Mouse (Mus musculus): ENCODE data around the gene Aldh18a1.

The Aldh18a1 gene

GRCm38 (mm10) chr19:40526367-40527014, 61.8 kb downstream of the Aldh18a1 start:
- no peak for DNase-seq (ENCODE audit: low spot score)

- no peak for DNase-seq (ENCODE audit: low spot score)
These were observed 64.7 kb downstream of the Aldh18a1 start for GRCm38 (mm10) chr19:40523431-40524005.

DNA sequence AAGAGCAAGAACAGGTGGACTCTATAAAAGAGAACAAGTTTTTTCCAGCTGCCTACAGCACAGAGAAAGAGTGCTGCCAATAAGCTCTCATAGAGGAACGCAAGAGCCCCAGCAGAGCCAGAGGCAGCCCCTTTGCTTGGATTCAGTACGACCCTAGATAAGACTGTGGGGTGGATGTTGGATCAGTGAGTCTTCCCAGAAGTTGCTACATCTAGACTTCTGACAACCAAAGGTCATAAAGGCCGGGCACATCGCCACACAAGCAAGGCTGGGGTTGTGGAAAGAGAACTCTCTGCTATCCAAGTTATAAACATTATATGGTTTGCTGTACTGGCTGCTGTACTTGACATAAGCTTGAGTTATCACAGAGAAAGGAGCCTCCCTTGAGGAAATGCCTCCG, 67.9 kb downstream of the Aldh18a1 start:
- no peak for DNase-seq (ENCODE audit: low spot score)

DNA sequence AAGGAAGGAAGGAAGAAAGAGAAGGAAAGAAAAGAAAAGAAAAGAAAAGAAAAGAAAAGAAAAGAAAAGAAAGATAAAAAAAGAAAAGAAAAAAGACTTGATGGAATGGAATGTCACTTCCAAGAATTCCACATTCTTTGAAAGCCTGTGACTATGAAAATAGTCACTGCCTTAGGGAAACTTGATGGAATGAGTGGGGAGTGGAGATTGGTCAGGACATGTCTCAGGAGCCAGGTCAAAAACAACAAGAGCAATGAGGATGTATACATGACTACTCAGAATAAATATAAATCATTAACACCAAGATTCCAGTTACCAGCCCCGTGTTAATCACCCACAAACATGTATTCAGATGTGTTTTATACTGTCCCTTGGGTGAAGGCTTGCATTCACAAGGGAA, 69.6 kb downstream of the Aldh18a1 start:
- DNase-seq (ENCODE audit: low spot score) = no peak

DNA sequence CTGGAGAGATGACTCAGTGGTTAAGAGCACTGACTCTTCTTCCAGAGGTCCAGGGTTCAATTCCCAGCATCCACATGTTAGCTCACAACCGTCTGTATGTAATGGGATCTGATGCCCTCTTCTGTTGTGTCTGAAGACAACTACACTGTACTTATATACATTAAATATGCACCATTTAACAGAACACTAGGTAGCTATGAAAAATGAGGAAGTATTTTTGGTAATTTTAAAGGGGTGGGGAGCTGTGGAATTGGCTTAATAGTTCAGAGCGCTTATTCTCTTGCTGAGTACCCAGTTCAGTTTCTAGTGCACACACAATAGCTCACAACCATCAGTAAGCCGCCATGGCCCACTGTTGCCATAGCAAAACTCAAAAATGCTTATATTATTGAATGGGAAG, 72.7 kb downstream of the Aldh18a1 start:
- no peak for DNase-seq (ENCODE audit: low spot score)

GRCm38 (mm10) chr19:40514376-40514775, 73.9 kb downstream of the Aldh18a1 start:
- no peak for DNase-seq (ENCODE audit: low spot score)

GRCm38 (mm10) chr19:40513632-40514078, 74.6 kb downstream of the Aldh18a1 start, which contains the start of gene Sorbs1:
Sorbs1 (minus strand) TSS chr19:40513779.
- DNase-seq (ENCODE audit: low spot score) = peak; percentile 96

DNA sequence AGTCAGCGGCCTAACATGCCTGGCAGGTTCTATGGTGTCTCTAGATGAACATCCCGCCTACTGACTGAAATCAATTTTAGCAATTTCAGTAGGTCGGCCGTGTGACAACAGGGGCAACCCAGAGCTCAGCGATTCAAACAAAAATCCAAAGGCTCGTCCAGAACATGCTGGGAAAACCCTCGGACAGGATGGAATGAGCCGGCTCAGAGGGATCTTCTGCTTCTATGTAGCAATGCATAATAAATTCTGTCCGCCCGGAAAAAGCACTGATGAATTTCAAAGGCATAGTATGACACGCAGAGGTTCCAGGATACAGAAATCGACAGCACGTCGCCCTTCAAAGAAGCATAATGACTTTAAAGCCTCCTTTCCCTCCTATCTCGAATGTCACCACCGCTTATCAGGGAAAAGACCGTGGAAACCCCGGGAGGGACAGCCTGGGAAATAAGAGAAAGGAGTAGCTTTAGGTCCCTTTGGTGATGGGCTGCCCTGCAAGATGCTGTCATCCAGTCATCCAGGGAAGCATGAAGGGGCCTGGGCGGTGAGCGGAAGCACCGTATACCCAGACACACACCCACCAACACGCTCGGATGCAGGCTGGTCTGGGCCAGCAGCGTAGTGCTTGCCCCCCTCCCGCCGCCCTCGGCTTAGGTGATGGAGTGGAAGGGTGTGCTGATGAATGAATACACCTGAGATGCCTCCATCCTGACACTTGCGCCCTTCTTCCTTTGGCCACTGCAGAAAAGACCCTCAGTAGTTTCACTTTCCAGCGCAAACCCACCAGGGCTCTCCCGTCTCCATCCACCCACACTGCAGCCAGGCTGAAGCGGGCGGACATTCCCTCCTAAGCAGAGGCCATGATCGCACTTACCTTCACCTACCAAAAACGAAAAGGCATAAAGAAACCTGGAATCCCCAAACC, 75.5 kb downstream of the Aldh18a1 start:
- DNase-seq (ENCODE audit: low spot score) = peak; percentile 25

GRCm38 (mm10) chr19:40511679-40512309, 76.5 kb downstream of the Aldh18a1 start:
- DNase-seq (ENCODE audit: low spot score) = no peak

DNA sequence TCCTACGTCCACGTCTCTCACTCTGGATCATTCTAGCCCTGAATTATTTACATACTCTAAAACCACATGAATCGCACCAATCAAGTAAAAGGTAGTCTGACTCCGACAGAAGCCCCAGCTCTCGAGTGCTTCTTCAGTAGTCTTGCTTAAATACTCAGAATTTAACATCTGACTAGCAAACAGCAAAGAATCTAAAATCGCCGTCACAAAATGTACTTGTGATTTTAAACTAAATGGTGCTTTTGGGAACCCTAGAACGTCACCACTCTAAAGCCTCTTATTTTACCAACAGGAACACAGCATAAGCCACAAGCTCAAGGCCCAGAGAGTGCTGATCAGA, 77.2 kb downstream of the Aldh18a1 start:
- no peak for DNase-seq (ENCODE audit: low spot score)

GRCm38 (mm10) chr19:40510387-40511099, 77.7 kb downstream of the Aldh18a1 start:
- no peak for DNase-seq (ENCODE audit: low spot score)

- DNase-seq (ENCODE audit: low spot score) = no peak
These were observed 79.0 kb downstream of the Aldh18a1 start for GRCm38 (mm10) chr19:40509274-40509673.

DNA sequence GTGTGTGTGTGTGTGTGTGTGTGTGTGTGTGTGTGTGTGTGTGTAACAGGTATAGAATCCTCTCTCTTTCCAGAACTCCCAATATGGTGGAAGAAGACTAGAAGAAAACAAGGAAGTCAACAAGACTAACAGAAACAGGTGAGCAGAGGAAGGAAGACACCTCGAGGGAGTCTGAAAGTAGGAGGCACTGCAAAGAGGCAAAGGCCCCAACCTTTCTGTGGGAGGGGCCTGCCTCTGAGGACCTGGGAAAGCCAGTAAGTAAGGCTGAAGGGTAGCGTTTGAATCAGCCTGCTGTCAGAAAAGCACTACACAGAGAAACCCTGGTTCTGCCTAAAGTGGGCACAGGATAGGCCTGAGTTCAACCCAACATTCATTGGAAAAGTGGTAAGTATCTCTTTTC, 79.4 kb downstream of the Aldh18a1 start:
- DNase-seq (ENCODE audit: low spot score) = no peak

- no peak for DNase-seq (ENCODE audit: low spot score)
These were observed 81.3 kb downstream of the Aldh18a1 start for GRCm38 (mm10) chr19:40506965-40507364.

- DNase-seq (ENCODE audit: low spot score) = no peak
These were observed 83.9 kb downstream of the Aldh18a1 start for GRCm38 (mm10) chr19:40504336-40504735.
